Mouse (Mus musculus): ENCODE results near the gene Cracr2b. TPM values are rescaled to one million over a fixed set of nuclear protein-coding genes. Genes with fewer than 3 reads are reported as not detected.

Cracr2b gene
- polyA plus RNA-seq, 1 experiment from 2014 or later: 20.2 TPM

DNA sequence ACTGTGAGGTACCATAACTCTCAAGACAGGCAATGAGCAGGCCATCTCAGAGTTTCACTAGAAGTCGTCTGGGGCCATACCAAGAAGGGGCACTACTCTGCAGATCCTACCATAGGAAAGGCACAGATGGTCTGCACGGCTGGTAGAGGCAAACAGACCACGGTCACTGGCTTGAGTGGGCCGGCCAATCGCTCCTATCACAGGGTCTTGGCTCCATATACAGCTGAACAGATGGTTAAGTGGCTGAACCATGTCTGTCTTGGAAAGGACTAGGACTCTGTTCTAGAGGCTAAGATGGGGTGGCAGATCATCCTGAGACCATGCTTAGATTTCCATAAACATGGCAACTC lies 41.6 kb downstream of the Cracr2b start:
- 90% methylated on average over 5 of the region's 5 CpGs for WGBS
- Histone ChIP-seq H3K27ac (ENCODE audit: low read length) (no peak overlapping the region), H3K4me2 (replicated peaks; ENCODE audit: low read depth, low read length) (no peak overlapping the region), H3K36me3 (ENCODE audit: control insufficient read depth, insufficient read depth, low read length) (peaks cover 4% of the 10 kb centered on the region; the same call in 1 of the 2 replicates), H3K4me3 (ENCODE audit: low read depth, low read length) (no peak overlapping the region), H3K27me3 (ENCODE audit: control insufficient read depth, insufficient read depth, low read length) (no peaks in the 10 kb centered on the region), H3K9me3 (ENCODE audit: control insufficient read depth, low read depth, low read length) (no peaks in the 10 kb centered on the region), H3K9ac (replicated peaks; ENCODE audit: low read depth, low read length) (no peak overlapping the region), H3K4me1 (ENCODE audit: control insufficient read depth, insufficient read depth, low read length) (no peaks in the 10 kb centered on the region)
- no peak for ATAC-seq (ENCODE audit: insufficient number of reproducible peaks, insufficient read depth, low FRiP score, low read depth)

DNA sequence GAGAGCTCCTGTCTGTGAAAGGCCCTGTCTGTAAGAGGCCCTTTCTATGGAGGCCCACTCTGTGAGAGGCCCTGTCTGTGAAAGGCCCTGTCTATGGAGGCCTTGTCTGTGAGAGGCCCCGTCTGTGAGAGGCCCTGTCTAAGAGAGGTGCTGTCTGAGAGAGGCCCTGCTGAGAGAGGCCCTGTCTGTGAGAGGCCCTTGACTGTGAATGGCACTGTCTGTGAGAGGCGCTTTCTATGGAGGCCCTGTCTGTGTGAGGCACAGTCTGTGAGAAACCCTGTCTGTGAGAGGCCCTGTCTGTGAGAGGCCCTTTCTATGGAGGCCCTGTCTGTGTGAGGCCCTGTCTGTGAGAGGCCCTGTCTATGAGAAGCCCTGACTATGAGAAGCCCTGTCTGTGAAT lies 45.4 kb downstream of the Cracr2b start:
- Histone ChIP-seq H3K9ac (replicated peaks; ENCODE audit: low read depth, low read length) (no peak overlapping the region), H3K36me3 (ENCODE audit: control insufficient read depth, insufficient read depth, low read length) (no peaks in the 10 kb centered on the region; the same call in 1 of the 2 replicates), H3K4me3 (ENCODE audit: low read depth, low read length) (no peak overlapping the region), H3K27me3 (ENCODE audit: control insufficient read depth, insufficient read depth, low read length) (no peaks in the 10 kb centered on the region), H3K4me1 (ENCODE audit: control insufficient read depth, insufficient read depth, low read length) (no peaks in the 10 kb centered on the region), H3K4me2 (replicated peaks; ENCODE audit: low read depth, low read length) (no peak overlapping the region), H3K9me3 (ENCODE audit: control insufficient read depth, low read depth, low read length) (no peaks in the 10 kb centered on the region), H3K27ac (ENCODE audit: low read length) (no peak overlapping the region)
- WGBS: 69% methylated on average over 2 of the region's 2 CpGs
- ATAC-seq (ENCODE audit: insufficient number of reproducible peaks, insufficient read depth, low FRiP score, low read depth): no peak

DNA sequence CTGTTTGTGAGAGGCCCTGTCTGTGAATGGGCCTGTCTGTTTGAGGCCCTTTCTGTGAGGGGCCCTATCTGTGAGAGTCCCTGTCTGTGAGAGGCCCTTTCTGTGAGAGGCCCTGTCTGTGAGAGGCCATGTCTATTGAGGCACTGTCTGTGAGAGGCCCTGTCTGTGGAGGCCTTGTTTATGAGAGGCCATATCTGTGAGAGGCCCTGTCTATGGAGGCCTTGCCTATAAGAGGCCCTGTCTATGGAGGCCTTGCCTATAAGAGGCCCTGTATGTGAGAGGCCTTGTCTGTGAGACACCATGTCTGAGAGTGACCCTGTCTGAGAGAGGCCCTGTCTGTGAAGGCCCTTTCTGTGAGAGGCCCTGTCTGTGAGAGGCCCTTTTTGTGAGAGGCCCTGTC lies 47.3 kb downstream of the Cracr2b start:
- Histone ChIP-seq H3K36me3 (ENCODE audit: control insufficient read depth, insufficient read depth, low read length) (no peaks in the 10 kb centered on the region; the same call in 1 of the 2 replicates), H3K27me3 (ENCODE audit: control insufficient read depth, insufficient read depth, low read length) (no peaks in the 10 kb centered on the region), H3K4me2 (replicated peaks; ENCODE audit: low read depth, low read length) (no peak overlapping the region), H3K4me1 (ENCODE audit: control insufficient read depth, insufficient read depth, low read length) (no peaks in the 10 kb centered on the region), H3K9me3 (ENCODE audit: control insufficient read depth, low read depth, low read length) (no peaks in the 10 kb centered on the region), H3K9ac (replicated peaks; ENCODE audit: low read depth, low read length) (no peak overlapping the region), H3K27ac (ENCODE audit: low read length) (no peak overlapping the region), H3K4me3 (ENCODE audit: low read depth, low read length) (no peak overlapping the region)
- ATAC-seq (ENCODE audit: insufficient number of reproducible peaks, insufficient read depth, low FRiP score, low read depth): 0 out of 2 replicates have a peak, but pooled peaks have one; percentile 37

DNA sequence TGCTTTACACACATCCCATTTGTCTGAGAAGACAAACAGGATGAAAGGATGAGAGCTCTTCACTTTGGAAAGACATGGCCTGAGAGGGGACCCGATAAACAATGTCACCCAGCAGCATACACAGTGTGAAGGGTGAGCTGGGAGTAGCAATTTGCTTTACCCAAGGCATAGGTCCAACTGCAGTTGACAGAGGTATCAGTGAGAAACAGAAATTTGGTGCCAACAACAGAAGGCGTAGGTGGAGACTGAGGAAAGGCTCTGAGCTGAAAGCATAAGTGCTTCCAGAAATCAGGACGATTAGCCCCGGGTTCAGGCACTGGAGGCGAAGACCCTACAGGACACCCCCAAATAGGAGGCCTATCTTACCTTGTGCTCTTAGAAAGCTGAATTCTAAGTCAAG lies 49.3 kb downstream of the Cracr2b start:
- no peak overlapping the region for H3K4me3 ChIP-seq (ENCODE audit: low read depth, low read length)
- ATAC-seq (ENCODE audit: insufficient number of reproducible peaks, insufficient read depth, low FRiP score, low read depth): no peak
- WGBS: 88% methylated on average over 5 of the region's 5 CpGs

DNA sequence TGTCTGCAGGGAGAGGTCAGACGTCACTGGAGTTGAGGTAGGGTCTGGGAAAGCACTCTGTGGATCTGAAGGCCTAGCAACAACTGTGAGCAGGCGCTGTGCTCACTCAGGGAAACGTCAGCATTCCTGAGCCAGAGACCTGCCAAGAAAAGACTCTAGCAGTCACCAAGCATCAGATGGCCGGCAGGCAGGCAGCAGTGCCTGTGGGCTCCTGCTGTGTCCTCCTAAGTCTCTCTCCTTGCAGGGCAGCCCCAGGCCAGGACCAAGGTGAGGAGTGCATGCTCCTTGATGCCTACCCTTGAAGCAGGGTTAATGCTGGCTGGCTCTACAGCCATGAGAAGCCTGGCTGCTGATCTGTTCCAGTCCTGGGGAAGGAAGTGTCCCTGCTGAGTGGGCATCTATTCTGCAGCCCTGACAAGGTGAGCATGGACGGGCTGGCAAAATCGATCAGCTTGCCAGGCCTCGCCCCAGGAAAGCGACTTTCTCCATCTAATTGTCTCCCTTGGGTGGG lies 49.8 kb downstream of the Cracr2b start:
- 76% methylated on average over 8 of the region's 8 CpGs for WGBS
- H3K36me3 ChIP-seq (ENCODE audit: control insufficient read depth, insufficient read depth, low read length): no peaks in the 10 kb centered on the region; the same call in 1 of the 2 replicates
- no peak overlapping the region for H3K9ac ChIP-seq (replicated peaks; ENCODE audit: low read depth, low read length)
- no peaks in the 10 kb centered on the region for H3K27me3 ChIP-seq (ENCODE audit: control insufficient read depth, insufficient read depth, low read length)
- H3K4me1 ChIP-seq (ENCODE audit: control insufficient read depth, insufficient read depth, low read length): no peaks in the 10 kb centered on the region
- H3K27ac ChIP-seq (ENCODE audit: low read length): no peak overlapping the region
- no peaks in the 10 kb centered on the region for H3K9me3 ChIP-seq (ENCODE audit: control insufficient read depth, low read depth, low read length)
- ATAC-seq (ENCODE audit: insufficient number of reproducible peaks, insufficient read depth, low FRiP score, low read depth): no peak
- H3K4me3 ChIP-seq (ENCODE audit: low read depth, low read length): no peak overlapping the region
- no peak overlapping the region for H3K4me2 ChIP-seq (replicated peaks; ENCODE audit: low read depth, low read length)

More for the DNA sequence above, 49.3 kb downstream of the Cracr2b start:
- Histone ChIP-seq H3K9me3 (ENCODE audit: control insufficient read depth, low read depth, low read length) (no peaks in the 10 kb centered on the region), H3K4me2 (replicated peaks; ENCODE audit: low read depth, low read length) (no peak overlapping the region), H3K4me1 (ENCODE audit: control insufficient read depth, insufficient read depth, low read length) (no peaks in the 10 kb centered on the region), H3K36me3 (ENCODE audit: control insufficient read depth, insufficient read depth, low read length) (no peaks in the 10 kb centered on the region; the same call in 1 of the 2 replicates), H3K9ac (replicated peaks; ENCODE audit: low read depth, low read length) (no peak overlapping the region), H3K27me3 (ENCODE audit: control insufficient read depth, insufficient read depth, low read length) (no peaks in the 10 kb centered on the region), H3K27ac (ENCODE audit: low read length) (no peak overlapping the region)

Other genes starting within 250 kb of the Cracr2b start
- 1.7 and 2.3 TPM in 2 replicates for gene Lmntd2, start 247.0 kb upstream of the Cracr2b start, polyA plus RNA-seq (2014; fragmentation: Nextera tagmentation; extraction: Ambion mirVana)
- 57.2 and 59.2 TPM in 2 replicates for gene Rassf7, start 245.2 kb upstream of the Cracr2b start, polyA plus RNA-seq (2014; fragmentation: Nextera tagmentation; extraction: Ambion mirVana)
- gene Phrf1, start 232.3 kb upstream of the Cracr2b start, polyA plus RNA-seq (2014; fragmentation: Nextera tagmentation; extraction: Ambion mirVana): 69.0 and 72.1 TPM in 2 replicates
- gene Irf7, start 194.6 kb upstream of the Cracr2b start, polyA plus RNA-seq (2014; fragmentation: Nextera tagmentation; extraction: Ambion mirVana): 1.4 and 1.6 TPM in 2 replicates
- gene Cdhr5, start 184.3 kb upstream of the Cracr2b start, polyA plus RNA-seq (2014; fragmentation: Nextera tagmentation; extraction: Ambion mirVana): 1.6 and 1.7 TPM in 2 replicates
- 9.1 and 10.5 TPM in 2 replicates for gene Sct, start 182.0 kb upstream of the Cracr2b start, polyA plus RNA-seq (2014; fragmentation: Nextera tagmentation; extraction: Ambion mirVana)
- 0.20 and 0.35 TPM in 2 replicates for gene Drd4, start 169.1 kb upstream of the Cracr2b start, polyA plus RNA-seq (2014; fragmentation: Nextera tagmentation; extraction: Ambion mirVana)
- gene Deaf1, start 133.4 kb upstream of the Cracr2b start, polyA plus RNA-seq (2014; fragmentation: Nextera tagmentation; extraction: Ambion mirVana): 80.2 and 82.9 TPM in 2 replicates
- gene Tmem80, start 133.4 kb upstream of the Cracr2b start, polyA plus RNA-seq (2014; fragmentation: Nextera tagmentation; extraction: Ambion mirVana): 30.8 and 32.4 TPM in 2 replicates
- 28.1 and 30.6 TPM in 2 replicates for gene Eps8l2, start 122.2 kb upstream of the Cracr2b start, polyA plus RNA-seq (2014; fragmentation: Nextera tagmentation; extraction: Ambion mirVana)
- gene Taldo1, start 68.9 kb upstream of the Cracr2b start, polyA plus RNA-seq (2014; fragmentation: Nextera tagmentation; extraction: Ambion mirVana): 252 and 262 TPM in 2 replicates
- gene Gatd1, start 47.0 kb upstream of the Cracr2b start, polyA plus RNA-seq (2014; fragmentation: Nextera tagmentation; extraction: Ambion mirVana): 57.8 and 61.4 TPM in 2 replicates
- 1.8 and 1.9 TPM in 2 replicates for gene Cend1, start 31.6 kb upstream of the Cracr2b start, polyA plus RNA-seq (2014; fragmentation: Nextera tagmentation; extraction: Ambion mirVana)
- 31.5 and 34.0 TPM in 2 replicates for gene Slc25a22, start 23.2 kb upstream of the Cracr2b start, polyA plus RNA-seq (2014; fragmentation: Nextera tagmentation; extraction: Ambion mirVana)
- gene Pidd1, start 17.1 kb upstream of the Cracr2b start, polyA plus RNA-seq (2014; fragmentation: Nextera tagmentation; extraction: Ambion mirVana): 8.5 and 10.1 TPM in 2 replicates
- gene Rplp2, start 13.7 kb upstream of the Cracr2b start, polyA plus RNA-seq (2014; fragmentation: Nextera tagmentation; extraction: Ambion mirVana): 1,504 and 1,535 TPM in 2 replicates
- 21.7 and 26.0 TPM in 2 replicates for gene Pnpla2, start 5.9 kb upstream of the Cracr2b start, polyA plus RNA-seq (2014; fragmentation: Nextera tagmentation; extraction: Ambion mirVana)
- 87.0 and 94.0 TPM in 2 replicates for gene Cd151, start 6.3 kb downstream of the Cracr2b start, polyA plus RNA-seq (2014; fragmentation: Nextera tagmentation; extraction: Ambion mirVana)
- gene Polr2l, start 14.0 kb downstream of the Cracr2b start, polyA plus RNA-seq (2014; fragmentation: Nextera tagmentation; extraction: Ambion mirVana): 65.1 and 72.3 TPM in 2 replicates
- gene Tspan4, start 14.1 kb downstream of the Cracr2b start, polyA plus RNA-seq (2014; fragmentation: Nextera tagmentation; extraction: Ambion mirVana): 72.1 and 76.7 TPM in 2 replicates
- 37.4 and 38.3 TPM in 2 replicates for gene Chid1, start 78.8 kb downstream of the Cracr2b start, polyA plus RNA-seq (2014; fragmentation: Nextera tagmentation; extraction: Ambion mirVana)
- gene Ap2a2, start 101.1 kb downstream of the Cracr2b start, polyA plus RNA-seq (2014; fragmentation: Nextera tagmentation; extraction: Ambion mirVana): 70.4 and 71.8 TPM in 2 replicates
- gene Muc6, start 194.2 kb downstream of the Cracr2b start, polyA plus RNA-seq (2014; fragmentation: Nextera tagmentation; extraction: Ambion mirVana): 1.2 and 1.6 TPM in 2 replicates
- 0.45 and 0.57 TPM in 2 replicates for gene Muc2, start 229.2 kb downstream of the Cracr2b start, polyA plus RNA-seq (2014; fragmentation: Nextera tagmentation; extraction: Ambion mirVana)

Data from stomach, embryonic 14.5 days (tissue).